8 mouse cellular contexts compared by ENCODE assay signal in genomic region chr4:124703406-124703805, GRCm38 (mm10). TPM values are rescaled to one million over a fixed set of nuclear protein-coding genes. Genes with fewer than 3 reads are reported as not detected.
DNase-seq lines count a peak whose midpoint lies in the region; ATAC-seq lines count a peak whose summit lies in the region.

No protein-coding gene starts in this region.

- peak overlapping the region; percentile 72; the same call in 1 of the 2 replicates for H3K27ac ChIP-seq in hindbrain, embryonic 11.5 days (ENCODE audit: low read depth, low read length)
- H3K27ac ChIP-seq in hindbrain, embryonic 14.5 days = no peak overlapping the region

- no peak overlapping the region for H3K9ac ChIP-seq in hindbrain, embryonic 11.5 days (ENCODE audit: low read depth, low read length)
- H3K9ac ChIP-seq in hindbrain, embryonic 14.5 days = no peak overlapping the region

- intact Hi-C loops in left cerebral cortex, postnatal 14 days (cut with DNase I) = no loop called here

- H3K4me3 ChIP-seq in hindbrain, embryonic 11.5 days (ENCODE audit: low read depth, low read length) = no peak overlapping the region
- no peak overlapping the region for H3K4me3 ChIP-seq in hindbrain, embryonic 14.5 days (replicated peaks; ENCODE audit: low read length)

- no peaks in the 10 kb centered on the region for H3K9me3 ChIP-seq in hindbrain, embryonic 11.5 days (ENCODE audit: control insufficient read depth, low read length)
- no peaks in the 10 kb centered on the region for H3K9me3 ChIP-seq in hindbrain, embryonic 14.5 days (ENCODE audit: control insufficient read depth, low read length)

- DNase-seq in hindbrain, embryonic 11.5 days (ENCODE audit: low spot score) = no peak
- DNase-seq in hindbrain, embryonic 14.5 days (ENCODE audit: low spot score) = no peak
- DNase-seq in MN1 (ENCODE audit: low spot score) (peak; percentile 61), liver (peak; percentile 20)
- DNase-seq in heart, adult 8-10 months (ENCODE audit: low spot score) = peak; percentile 42
- DNase-seq in left cerebral cortex, postnatal 14 days (ENCODE audit: low spot score in 2 of 2) = no peak
- no peak for DNase-seq in right cerebral cortex, postnatal 36 days (ENCODE audit: low spot score in 2 of 2)
- no peak for DNase-seq in urinary bladder, adult 2 months (ENCODE audit: low spot score)

- WGBS in hindbrain, embryonic 11.5 days = 33% methylated on average over 2 of the region's 2 CpGs
- 31% methylated on average over 2 of the region's 2 CpGs for WGBS in hindbrain, embryonic 14.5 days

- H3K4me1 ChIP-seq in hindbrain, embryonic 11.5 days (replicated peaks; ENCODE audit: control insufficient read depth, insufficient read depth, low read length) = 0 out of 2 replicates have a peak, but pooled peaks cover 4% of the 10 kb centered on the region
- H3K4me1 ChIP-seq in hindbrain, embryonic 14.5 days (replicated peaks; ENCODE audit: control insufficient read depth, insufficient read depth, low read length) = peaks cover 13% of the 10 kb centered on the region

- no peak for ATAC-seq in hindbrain, embryonic 11.5 days (ENCODE audit: low FRiP score)
- ATAC-seq in hindbrain, embryonic 14.5 days (ENCODE audit: low FRiP score) = no peak

- no peak overlapping the region for H3K4me2 ChIP-seq in hindbrain, embryonic 11.5 days (replicated peaks; ENCODE audit: low read depth, low read length)
- H3K4me2 ChIP-seq in hindbrain, embryonic 14.5 days (replicated peaks) = no peak overlapping the region

- peaks cover 8% of the 10 kb centered on the region for H3K27me3 ChIP-seq in hindbrain, embryonic 11.5 days (ENCODE audit: control insufficient read depth, insufficient read depth, low read length)
- H3K27me3 ChIP-seq in hindbrain, embryonic 14.5 days (ENCODE audit: control insufficient read depth, insufficient read depth, low read length) = peaks cover 28% of the 10 kb centered on the region

- no peaks in the 10 kb centered on the region for H3K36me3 ChIP-seq in hindbrain, embryonic 11.5 days (ENCODE audit: control insufficient read depth, insufficient read depth, low read length)
- no peaks in the 10 kb centered on the region for H3K36me3 ChIP-seq in hindbrain, embryonic 14.5 days (replicated peaks; ENCODE audit: control insufficient read depth, insufficient read depth)

RNA-seq across cellular contexts. Expression of gene Fhl3, which starts 2.9 kb away (rescaled TPM):
- 3.2 and 4.7 TPM in 2 replicates for polyA plus RNA-seq in hindbrain, embryonic 11.5 days (2014; fragmentation: Nextera tagmentation; extraction: Ambion mirVana)
- 1.8 and 2.2 TPM in 2 replicates for polyA plus RNA-seq in hindbrain, embryonic 14.5 days (2014; fragmentation: Nextera tagmentation; extraction: Ambion mirVana)
- 10 to 100 TPM in 2 of 4 experiments, 1 to 10 TPM in 2; 8.8 to 18.8 (median 11.2) TPM for total RNA-seq in heart, adult 8-10 months (2022)
- total RNA-seq in left cerebral cortex, postnatal 14 days (2021) = 1 to 10 TPM; 3.8 to 4.2 TPM
- polyA plus RNA-seq in urinary bladder, adult 2 months (2012; rRNA removed) = 2.7 and 5.2 TPM in 2 replicates

RNA-seq across cellular contexts. Expression of gene Utp11, which starts 10.0 kb away (rescaled TPM):
- polyA plus RNA-seq in hindbrain, embryonic 11.5 days (2014; fragmentation: Nextera tagmentation; extraction: Ambion mirVana) = 65.8 and 67.5 TPM in 2 replicates
- polyA plus RNA-seq in hindbrain, embryonic 14.5 days (2014; fragmentation: Nextera tagmentation; extraction: Ambion mirVana) = 33.5 and 33.6 TPM in 2 replicates
- total RNA-seq in heart, adult 8-10 months (2022) = 10 to 100 TPM; 12.4 to 14.5 (median 13.7) TPM
- 10 to 100 TPM; 14.1 to 14.3 TPM for total RNA-seq in left cerebral cortex, postnatal 14 days (2021)
- 31.6 and 32.9 TPM in 2 replicates for polyA plus RNA-seq in urinary bladder, adult 2 months (2012; rRNA removed)

RNA-seq across cellular contexts. Expression of gene Sf3a3, which starts 11.2 kb away (rescaled TPM):
- polyA plus RNA-seq in hindbrain, embryonic 11.5 days (2014; fragmentation: Nextera tagmentation; extraction: Ambion mirVana) = 197 and 210 TPM in 2 replicates
- 88.9 and 89.3 TPM in 2 replicates for polyA plus RNA-seq in hindbrain, embryonic 14.5 days (2014; fragmentation: Nextera tagmentation; extraction: Ambion mirVana)
- 10 to 100 TPM; 15.5 to 17.3 (median 16.5) TPM for total RNA-seq in heart, adult 8-10 months (2022)
- 10 to 100 TPM; 31.1 to 32.2 TPM for total RNA-seq in left cerebral cortex, postnatal 14 days (2021)
- polyA plus RNA-seq in urinary bladder, adult 2 months (2012; rRNA removed) = 38.1 and 40.4 TPM in 2 replicates

RNA-seq across cellular contexts. Expression of gene Inpp5b, which starts 38.2 kb away (rescaled TPM):
- polyA plus RNA-seq in hindbrain, embryonic 11.5 days (2014; fragmentation: Nextera tagmentation; extraction: Ambion mirVana) = 24.9 and 32.3 TPM in 2 replicates
- polyA plus RNA-seq in hindbrain, embryonic 14.5 days (2014; fragmentation: Nextera tagmentation; extraction: Ambion mirVana) = 21.0 and 21.1 TPM in 2 replicates
- 1 to 10 TPM; 6.5 to 9.9 (median 7.3) TPM for total RNA-seq in heart, adult 8-10 months (2022)
- 10 to 100 TPM; 35.3 to 42.5 TPM for total RNA-seq in left cerebral cortex, postnatal 14 days (2021)
- polyA plus RNA-seq in urinary bladder, adult 2 months (2012; rRNA removed) = 30.0 and 34.8 TPM in 2 replicates

RNA-seq across cellular contexts. Expression of gene Pou3f1, which starts 46.8 kb away (rescaled TPM):
- 17.4 and 18.8 TPM in 2 replicates for polyA plus RNA-seq in hindbrain, embryonic 11.5 days (2014; fragmentation: Nextera tagmentation; extraction: Ambion mirVana)
- 9.6 and 11.2 TPM in 2 replicates for polyA plus RNA-seq in hindbrain, embryonic 14.5 days (2014; fragmentation: Nextera tagmentation; extraction: Ambion mirVana)
- under 1 TPM; 0.09 to 0.31 (median 0.14) TPM for total RNA-seq in heart, adult 8-10 months (2022)
- total RNA-seq in left cerebral cortex, postnatal 14 days (2021) = 10 to 100 TPM; 29.9 to 30.1 TPM
- 0.14 and 0.18 TPM in 2 replicates for polyA plus RNA-seq in urinary bladder, adult 2 months (2012; rRNA removed)

Comparison
In these comparisons a context has a peak if more than half of its experiments do, and no peak if none do; other contexts are left out.
1. DNase-seq: peak in MN1 (single experiment), heart, adult 8-10 months (single experiment) and liver (single experiment); none in hindbrain, embryonic 11.5 days (single experiment), hindbrain, embryonic 14.5 days (single experiment), left cerebral cortex, postnatal 14 days (0 of 2), right cerebral cortex, postnatal 36 days (0 of 2) and urinary bladder, adult 2 months (single experiment).